Mouse (Mus musculus): ENCODE measurements at regions not wholly inside any gene's neighbourhood (a gene's known extent, or its start where the extent isn't known, plus 50 kb on each side); places are given as distances from the start of the nearest gene placed in this dataset.
"Not testable (repeated sequence)": the region's sequence is repeated elsewhere in the genome, so short reads cannot be mapped to it uniquely, and the experiment has no call there.

DNA sequence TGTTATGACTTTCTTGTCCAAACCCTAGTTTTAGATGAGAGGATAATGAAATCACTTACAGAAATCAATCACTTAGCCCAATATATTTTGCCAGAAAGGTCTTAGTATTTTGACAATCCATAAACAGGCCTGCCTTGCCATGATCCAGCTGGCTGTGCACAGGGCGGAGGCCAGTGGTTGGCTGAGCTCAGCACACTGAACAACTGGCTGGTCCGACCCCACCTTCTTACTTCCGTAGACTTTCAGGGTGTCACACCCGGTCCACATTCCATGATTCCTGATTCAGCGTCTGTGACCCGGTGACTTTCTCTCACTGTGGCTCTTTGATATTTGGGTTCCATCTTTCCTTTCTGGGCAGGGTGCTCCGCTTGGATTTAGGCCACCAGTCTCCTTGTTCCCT lies 133.8 kb downstream of the Phlda1 start:
- no peak for DNase-seq

GRCm38 (mm10) chr10:111642683-111643082 lies 136.6 kb downstream of the Phlda1 start:
- no peak for DNase-seq

- not testable (repeated sequence) for DNase-seq
Measured at GRCm38 (mm10) chr10:111653773-111654172, 147.7 kb downstream of the Phlda1 start.

DNA sequence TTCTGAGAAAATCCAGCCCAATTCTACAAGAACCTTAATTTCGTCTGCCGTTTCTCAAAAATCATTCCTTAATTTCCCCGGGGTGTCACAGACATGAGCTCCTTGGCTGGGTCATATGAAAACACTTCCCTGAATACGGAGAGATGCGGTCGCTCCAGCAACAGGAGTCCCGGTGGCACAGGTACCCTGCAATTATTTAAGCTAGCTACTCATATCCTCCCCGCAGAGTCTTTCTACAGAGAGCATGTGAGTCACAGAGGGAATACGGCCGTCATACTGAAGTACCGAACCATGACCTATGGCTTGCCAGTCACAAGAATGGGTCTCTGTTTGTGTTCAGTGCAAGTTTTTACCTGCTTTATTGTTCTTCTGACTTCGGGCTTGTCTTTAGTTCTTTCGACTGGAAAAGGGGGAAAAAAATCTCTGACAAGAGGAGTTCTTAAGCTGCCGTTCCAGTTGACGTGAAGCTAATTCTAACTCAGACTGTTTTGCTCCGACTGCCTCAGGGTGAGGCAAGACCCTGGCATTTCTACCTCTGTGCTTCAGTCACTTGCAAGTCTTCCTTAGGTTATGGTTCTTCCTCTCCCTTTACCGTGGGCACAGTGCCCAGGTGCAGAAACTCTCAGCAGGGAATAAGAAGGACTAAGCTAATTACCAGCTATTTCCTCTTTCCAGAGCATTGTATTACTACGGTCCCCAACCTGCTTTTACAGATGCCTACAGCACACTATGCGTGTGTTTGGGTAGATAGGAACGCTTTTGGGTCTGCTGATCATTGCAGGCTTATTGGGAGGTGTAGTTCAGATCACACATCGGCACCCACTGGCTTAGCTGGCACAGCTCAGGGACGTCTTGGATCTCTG lies 148.5 kb downstream of the Phlda1 start:
- DNase-seq, result no peak

DNA sequence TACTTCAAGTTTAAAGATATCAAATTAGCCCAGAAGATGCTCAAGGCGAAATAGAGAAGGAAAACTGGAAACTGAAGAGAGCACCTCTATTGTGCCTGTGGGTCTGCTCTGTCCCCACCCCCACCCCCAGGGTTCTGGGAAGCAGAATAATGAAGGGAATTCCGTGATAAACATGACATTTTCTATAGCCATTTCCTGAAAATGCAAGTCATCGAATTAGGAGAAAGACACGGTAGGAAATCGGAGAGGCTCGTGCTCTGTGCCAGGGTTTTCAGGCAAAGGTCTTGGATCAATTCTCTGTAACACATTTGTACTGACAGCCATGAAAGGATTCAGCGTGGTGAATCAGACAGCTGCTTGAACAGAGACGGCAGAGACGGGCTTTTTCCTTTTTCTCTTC lies 152.7 kb downstream of the Phlda1 start:
- DNase-seq, result no peak

GRCm38 (mm10) chr10:111662665-111663064 lies 156.6 kb downstream of the Phlda1 start:
- DNase-seq, result no peak

DNA sequence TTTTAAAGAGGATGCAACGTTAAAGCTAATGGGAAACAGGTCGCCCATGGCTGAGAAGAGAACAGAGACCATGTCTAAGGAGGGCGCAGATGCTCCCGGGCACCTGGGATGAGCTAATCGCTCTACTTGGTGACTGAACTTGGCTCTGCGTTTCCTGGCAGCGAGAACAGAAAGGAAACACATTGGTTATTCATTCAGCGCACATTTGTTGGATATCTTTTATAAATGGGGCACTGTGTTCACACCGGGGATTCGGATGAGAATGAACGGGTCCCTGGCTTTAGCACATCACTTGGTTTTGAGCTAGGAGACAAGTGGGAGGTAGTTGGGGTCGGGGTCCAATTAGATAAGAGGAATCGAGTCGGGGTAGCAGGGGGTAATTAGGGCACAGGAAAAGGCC lies 159.7 kb downstream of the Phlda1 start:
- no peak for DNase-seq

- DNase-seq, result no peak
Measured at GRCm38 (mm10) chr10:111666963-111667362, 160.9 kb downstream of the Phlda1 start.

- no peak for DNase-seq
Measured at GRCm38 (mm10) chr10:111668639-111669038, 162.6 kb downstream of the Phlda1 start.

- DNase-seq, result no peak
Measured at GRCm38 (mm10) chr10:111669658-111670057, 163.6 kb downstream of the Phlda1 start.

DNA sequence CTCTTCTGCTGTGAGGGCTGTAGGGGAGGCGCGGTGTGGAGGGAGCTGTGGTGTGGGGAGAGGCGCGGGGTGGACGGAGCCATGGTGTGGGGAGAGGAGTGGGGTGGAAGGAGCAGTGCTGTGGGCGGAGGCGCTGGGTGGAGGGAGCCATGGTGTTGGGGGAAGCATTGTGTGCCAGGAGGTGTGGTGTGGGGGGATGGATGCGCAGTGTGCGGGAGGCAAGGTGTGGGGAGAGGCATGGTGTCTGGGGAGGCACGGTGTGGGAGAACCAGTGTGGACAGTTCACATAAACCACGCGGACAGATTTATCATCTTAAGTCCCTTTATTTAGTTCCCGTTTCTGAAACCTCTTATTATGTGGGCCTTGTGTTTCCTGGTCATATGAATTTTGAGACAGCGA lies 164.6 kb downstream of the Phlda1 start:
- DNase-seq, result no peak

DNA sequence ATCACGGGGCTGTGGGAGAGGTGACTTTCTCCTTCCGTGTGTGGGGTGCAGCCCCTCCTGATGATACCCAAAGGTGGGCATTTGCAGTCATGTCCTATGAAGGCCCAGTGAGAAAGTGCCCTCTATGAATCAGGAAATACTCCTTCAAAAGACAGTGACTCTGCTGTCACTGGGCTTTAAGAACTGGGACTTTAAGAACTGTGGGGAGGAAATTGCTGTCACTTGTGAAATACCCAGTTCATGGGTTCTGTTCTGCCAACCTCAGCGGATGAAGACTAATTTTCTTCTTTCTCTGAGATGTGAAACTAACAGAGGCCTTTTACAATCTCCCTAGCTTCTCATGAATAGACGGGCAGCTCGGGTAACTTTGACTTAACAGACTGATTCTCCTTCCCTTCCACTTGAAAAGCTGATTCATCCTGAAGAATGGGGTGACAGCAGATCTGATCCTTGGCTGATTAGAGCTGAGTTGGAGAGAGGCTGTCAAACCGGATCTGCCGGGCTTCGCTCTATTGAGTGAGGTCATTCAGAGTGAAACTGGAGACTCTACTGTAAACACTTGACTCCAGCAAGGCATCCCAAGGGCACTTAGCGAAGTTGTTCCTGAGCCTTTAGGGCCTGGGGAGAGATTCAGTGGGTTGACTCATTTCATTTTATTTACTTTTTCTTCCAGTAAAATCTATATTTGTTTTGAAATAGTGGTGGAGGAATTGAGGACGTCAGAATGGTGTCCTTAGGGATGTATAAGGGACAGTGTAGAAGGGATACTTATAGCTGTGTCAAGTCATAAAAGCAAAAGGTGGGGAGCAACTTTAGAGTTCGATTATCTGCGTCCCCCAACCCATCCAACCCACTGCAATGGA lies 166.6 kb downstream of the Phlda1 start:
- no peak for DNase-seq

DNA sequence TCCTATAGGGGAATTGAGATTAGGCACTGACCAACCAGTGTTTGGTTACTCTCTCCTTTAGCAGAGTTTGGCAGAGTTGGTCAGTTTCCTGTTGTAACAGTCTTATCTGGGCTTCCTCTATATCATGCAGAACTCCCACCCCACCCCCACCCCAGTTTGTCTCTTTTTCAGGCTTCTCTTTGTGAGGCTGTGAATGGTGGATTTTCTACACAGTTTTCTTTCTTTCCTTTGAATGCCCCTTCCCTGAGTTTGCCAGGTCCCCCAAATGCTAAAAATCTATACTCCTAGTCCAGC lies 167.2 kb downstream of the Phlda1 start:
- DNase-seq, result no peak

DNA sequence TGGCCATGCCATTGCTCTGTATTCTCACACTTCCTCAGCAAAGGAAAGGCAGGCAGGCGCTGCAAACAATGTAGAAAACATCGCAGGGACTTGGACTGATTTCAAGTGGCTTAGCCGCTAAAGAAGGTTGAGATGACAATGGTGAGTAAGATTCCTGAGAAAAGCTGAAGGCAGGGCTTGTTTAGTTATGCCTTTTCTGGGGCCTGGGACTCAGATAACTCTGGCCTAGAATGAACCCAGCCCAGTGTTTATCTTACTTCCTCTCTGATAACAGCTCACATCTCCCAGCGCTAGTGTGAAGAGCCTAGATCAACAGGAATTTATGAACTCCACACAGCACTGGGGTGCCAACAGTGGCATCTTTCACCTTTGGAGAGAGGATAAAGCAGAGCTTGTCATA lies 170.2 kb downstream of the Phlda1 start:
- DNase-seq, result no peak

GRCm38 (mm10) chr10:111680919-111681318 lies 174.8 kb downstream of the Phlda1 start:
- DNase-seq, result no peak

- no peak for DNase-seq
Measured at GRCm38 (mm10) chr10:111684409-111685346, 178.6 kb downstream of the Phlda1 start.

DNA sequence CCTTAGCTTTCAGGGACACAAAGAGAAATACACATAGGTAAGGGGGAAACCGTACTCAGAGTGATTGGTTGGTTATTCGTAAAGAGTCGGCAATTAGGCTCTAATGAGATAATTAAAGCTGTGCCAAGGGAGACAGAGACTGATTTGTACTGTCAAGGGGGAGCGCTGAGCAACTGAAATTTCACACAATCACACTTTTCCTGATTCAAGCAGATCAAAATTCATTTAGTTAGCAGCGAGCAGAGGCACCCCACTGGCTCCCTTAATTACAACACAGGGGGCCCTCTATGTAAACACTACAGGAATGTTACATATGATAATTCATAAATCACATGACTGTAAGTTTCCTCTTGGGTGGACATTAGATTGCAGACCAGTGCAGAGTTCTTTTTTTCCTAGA lies 180.5 kb downstream of the Phlda1 start:
- no peak for DNase-seq

- no peak for DNase-seq
Measured at GRCm38 (mm10) chr10:111689587-111689986, 183.5 kb downstream of the Phlda1 start.

DNA sequence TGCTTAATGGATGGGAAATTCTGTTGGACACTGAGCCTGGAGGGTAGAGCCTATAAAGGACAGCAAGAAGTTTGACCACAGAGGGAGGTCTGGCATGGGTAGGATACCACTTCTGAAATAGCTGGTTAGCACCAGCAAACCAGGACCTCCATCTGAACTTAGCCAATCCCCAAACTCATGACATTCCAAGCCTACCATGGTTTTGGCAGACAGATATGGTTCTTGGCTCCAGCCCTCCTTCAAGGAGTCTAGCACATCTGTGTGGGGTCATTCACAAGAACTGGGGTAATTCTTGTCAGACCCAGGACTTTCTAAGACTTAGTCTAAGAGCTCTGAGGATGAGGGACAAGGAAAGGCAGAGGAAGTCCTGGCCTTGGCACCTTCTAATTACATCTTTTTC lies 187.7 kb downstream of the Phlda1 start:
- no peak for DNase-seq

- no peak for DNase-seq
Measured at GRCm38 (mm10) chr10:111694227-111695200, 188.4 kb downstream of the Phlda1 start.

DNA sequence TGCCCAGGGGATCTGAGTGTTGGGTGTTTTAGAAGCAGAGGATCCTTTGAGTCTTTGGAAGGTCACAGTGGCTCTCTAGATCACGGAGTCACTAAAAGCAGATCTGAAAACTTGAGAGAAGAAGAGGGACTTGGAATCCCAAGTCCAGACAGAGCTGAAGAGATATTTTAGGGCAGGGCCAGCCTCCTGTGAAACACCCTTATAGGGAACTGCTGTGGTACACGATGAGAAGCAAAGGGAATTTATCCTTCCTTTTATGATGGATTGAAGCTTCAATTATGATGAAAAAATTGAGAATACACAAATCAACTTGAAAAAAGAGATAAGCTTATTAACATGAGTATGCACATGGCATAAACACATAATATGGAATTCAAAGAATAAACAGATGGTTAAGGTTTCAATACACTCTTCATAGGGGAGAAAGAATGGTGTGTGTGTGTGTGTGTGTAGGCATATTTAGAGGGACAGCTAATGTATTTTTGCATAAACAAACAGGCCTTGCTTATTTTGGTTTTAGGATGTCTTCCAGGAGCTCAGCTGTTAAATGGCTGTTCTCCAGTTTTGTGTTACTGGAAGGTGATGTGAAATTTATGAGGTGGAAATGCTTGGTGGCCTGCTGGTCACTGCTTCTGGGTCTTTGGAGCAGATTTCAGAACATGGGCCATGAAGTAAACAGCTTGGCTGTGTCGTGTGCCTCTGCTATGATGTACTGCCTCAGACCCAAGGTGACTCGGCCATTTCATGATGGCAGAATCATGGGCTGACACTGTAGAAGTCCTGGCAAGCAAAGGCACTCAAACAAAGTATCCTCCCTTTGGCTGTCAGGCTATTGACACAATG lies 190.1 kb downstream of the Phlda1 start:
- DNase-seq, result no peak
